Mouse (Mus musculus) myocyte (in vitro differentiated cells): ENCODE data around the gene Mgst2. TPM values are rescaled to one million over a fixed set of nuclear protein-coding genes. Genes with fewer than 3 reads are reported as not detected.

Experiments used
- H3K27me3 ChIP-seq: one replicate; pipeline ENCODE4 v1.6.1; 2011; ENCODE audit not compliant: control insufficient read depth, insufficient read depth, insufficient read length
- H3K36me3 ChIP-seq: one replicate; pipeline ENCODE4 v1.6.1; 2011; ENCODE audit not compliant: control insufficient read depth, insufficient read depth
- H3K4me2 ChIP-seq: one replicate; pipeline ENCODE4 v1.6.1; 2011; ENCODE audit warnings: low read depth, control low read depth
- H3K4me3 ChIP-seq: one replicate; pipeline ENCODE4 v1.5.1; 2011; ENCODE audit warnings: mild to moderate bottlenecking, control low read depth, moderate library complexity
- H3K79me2 ChIP-seq: one replicate; pipeline ENCODE4 v1.6.1; 2011; ENCODE audit not compliant: control insufficient read depth, insufficient read depth
- H3ac ChIP-seq: one replicate; pipeline ENCODE4 v1.6.1; 2011; ENCODE audit not compliant: control insufficient read depth, insufficient read length
- CEBPB ChIP-seq: IDR thresholded peaks from 2 replicates; pipeline ENCODE4 v1.6.1; 2011; ENCODE audit warnings: mild to moderate bottlenecking, moderate library complexity; ENCODE audit not compliant: poor library complexity, insufficient read depth, severe bottlenecking
- E2F4 ChIP-seq: IDR thresholded peaks from one replicate; pipeline ENCODE4 v1.6.1; 2011; ENCODE audit warnings: mild to moderate bottlenecking, control low read depth, moderate library complexity; ENCODE audit not compliant: insufficient read depth
- MAX ChIP-seq: IDR thresholded peaks from one replicate; pipeline ENCODE4 v1.6.1; 2011; ENCODE audit warnings: low read depth, mild to moderate bottlenecking, control low read depth
- MYOD1 ChIP-seq, 3 experiments: IDR thresholded peaks; one replicate each; pipeline ENCODE4 v1.6.1; 2011; ENCODE audit warnings: control low read depth in 2 of 3, low read depth in 2 of 3, mild to moderate bottlenecking in 2 of 3, moderate library complexity in 1 of 3; ENCODE audit not compliant: insufficient read length in 2 of 3, control insufficient read depth in 1 of 3
- MYOG ChIP-seq, 3 experiments: IDR thresholded peaks; one replicate each; pipeline ENCODE4 v1.6.1; 2011; ENCODE audit warnings: control low read depth in 2 of 3, low read depth in 2 of 3, mild to moderate bottlenecking in 2 of 3; ENCODE audit not compliant: insufficient read length in 2 of 3, control insufficient read depth in 1 of 3, insufficient read depth in 1 of 3
- POLR2A ChIP-seq: IDR thresholded peaks from one replicate; pipeline ENCODE4 v1.6.1; 2011; ENCODE audit warnings: low read depth, mild to moderate bottlenecking, control low read depth, moderate library complexity; ENCODE audit not compliant: insufficient read length
- POLR2AphosphoS2 ChIP-seq: IDR thresholded peaks from one replicate; pipeline ENCODE4 v1.6.1; 2011; ENCODE audit warnings: low read depth, control low read depth; ENCODE audit not compliant: insufficient read length
- REST ChIP-seq: IDR thresholded peaks from one replicate; pipeline ENCODE4 v1.6.1; 2011; ENCODE audit warnings: mild to moderate bottlenecking, control low read depth, moderate library complexity; ENCODE audit not compliant: insufficient read depth, insufficient read length
- SRF ChIP-seq: IDR thresholded peaks from one replicate; pipeline ENCODE4 v1.6.1; 2011; ENCODE audit warnings: low read depth; ENCODE audit not compliant: control insufficient read depth, insufficient read length
- TCF12 ChIP-seq: IDR thresholded peaks from one replicate; pipeline ENCODE4 v1.6.1; 2011; ENCODE audit warnings: mild to moderate bottlenecking, control low read depth; ENCODE audit not compliant: poor library complexity, insufficient read depth, severe bottlenecking
- TCF3 ChIP-seq: IDR thresholded peaks from one replicate; pipeline ENCODE4 v1.6.1; 2011; ENCODE audit warnings: low read depth, control low read depth; ENCODE audit not compliant: insufficient read length
- USF1 ChIP-seq: IDR thresholded peaks from one replicate; pipeline ENCODE4 v1.6.1; 2011; ENCODE audit warnings: low read depth, mild to moderate bottlenecking, control low read depth, moderate library complexity
- polyA plus RNA-seq: library from polyadenylated mRNA; unstranded; fragments of >200 nt; fragmentation: generic; extraction: Trizol; gene quantifications from one replicate; pipeline ENCODE4 v1.2.1, GENCODE M21; 2012; ENCODE audit warnings: missing spikeins

Mgst2 gene
- polyA plus RNA-seq, 1 experiment = 3.0 TPM

- TF ChIP-seq MAX (no peak), MYOD1 (IDR thresholded peaks at IDR 0.05; ENCODE audit: control insufficient read depth in 1 of 3, insufficient read length in 2 of 3, low read depth in 2 of 3) (no peak), CEBPB (no peak), MYOG (IDR thresholded peaks at IDR 0.05; ENCODE audit: control insufficient read depth in 1 of 3, insufficient read depth in 1 of 3, insufficient read length in 2 of 3, low read depth in 2 of 3) (no peak), TCF3 (no peak), POLR2A (no peak), USF1 (no peak), POLR2AphosphoS2 (no peak), TCF12 (no peak), SRF (no peak), REST (no peak), E2F4 (no peak)
- H3K36me3 ChIP-seq = no peaks in the 10 kb centered on the region
- H3K4me2 ChIP-seq = no peak overlapping the region
- no peak overlapping the region for H3ac ChIP-seq
- H3K4me3 ChIP-seq = no peak overlapping the region
- H3K79me2 ChIP-seq = no peaks in the 10 kb centered on the region
- H3K27me3 ChIP-seq = no peaks in the 10 kb centered on the region
Observed at GRCm38 (mm10) chr3:51727487-51727886, 67.3 kb downstream of the Mgst2 start.

- Histone ChIP-seq H3K27me3 (no peaks in the 10 kb centered on the region), H3K79me2 (no peaks in the 10 kb centered on the region), H3K36me3 (no peaks in the 10 kb centered on the region), H3K4me3 (no peak overlapping the region), H3ac (no peak overlapping the region), H3K4me2 (no peak overlapping the region)
- no peak for TF ChIP-seq CEBPB
- no peak for TF ChIP-seq MYOD1 (IDR thresholded peaks at IDR 0.05; ENCODE audit: control insufficient read depth in 1 of 3, insufficient read length in 2 of 3, low read depth in 2 of 3)
- no peak for TF ChIP-seq POLR2A
- TF ChIP-seq TCF12 = no peak
- no peak for TF ChIP-seq POLR2AphosphoS2
- TF ChIP-seq REST = no peak
- TF ChIP-seq MAX = no peak
- no peak for TF ChIP-seq E2F4
- TF ChIP-seq SRF = no peak
- TF ChIP-seq TCF3 = no peak
- no peak for TF ChIP-seq MYOG (IDR thresholded peaks at IDR 0.05; ENCODE audit: control insufficient read depth in 1 of 3, insufficient read depth in 1 of 3, insufficient read length in 2 of 3, low read depth in 2 of 3)
- TF ChIP-seq USF1 = no peak
Observed at GRCm38 (mm10) chr3:51727968-51728367, 67.8 kb downstream of the Mgst2 start.

GRCm38 (mm10) chr3:51728456-51728855 is 68.3 kb downstream of the Mgst2 start:
- no peak overlapping the region for H3ac ChIP-seq
- no peaks in the 10 kb centered on the region for H3K36me3 ChIP-seq
- no peak overlapping the region for H3K4me2 ChIP-seq

GRCm38 (mm10) chr3:51729109-51729918 is 69.2 kb downstream of the Mgst2 start:
- no peak for TF ChIP-seq TCF12
- Histone ChIP-seq H3K4me3 (no peak overlapping the region), H3ac (no peak overlapping the region), H3K27me3 (no peaks in the 10 kb centered on the region), H3K4me2 (no peak overlapping the region), H3K36me3 (no peaks in the 10 kb centered on the region), H3K79me2 (no peaks in the 10 kb centered on the region)

More at GRCm38 (mm10) chr3:51728456-51728855, 68.3 kb downstream of the Mgst2 start:
- Histone ChIP-seq H3K27me3 (no peaks in the 10 kb centered on the region), H3K79me2 (no peaks in the 10 kb centered on the region), H3K4me3 (no peak overlapping the region)
- TF ChIP-seq MAX (no peak), TCF12 (no peak), MYOD1 (IDR thresholded peaks at IDR 0.05; ENCODE audit: control insufficient read depth in 1 of 3, insufficient read length in 2 of 3, low read depth in 2 of 3) (no peak), POLR2AphosphoS2 (no peak), USF1 (no peak), E2F4 (no peak), TCF3 (no peak), REST (no peak), CEBPB (no peak), SRF (no peak), POLR2A (no peak), MYOG (IDR thresholded peaks at IDR 0.05; ENCODE audit: control insufficient read depth in 1 of 3, insufficient read depth in 1 of 3, insufficient read length in 2 of 3, low read depth in 2 of 3) (no peak)

- H3K79me2 ChIP-seq = no peaks in the 10 kb centered on the region
- TF ChIP-seq MYOD1 (IDR thresholded peaks at IDR 0.05; ENCODE audit: control insufficient read depth in 1 of 3, insufficient read length in 2 of 3, low read depth in 2 of 3) (no peak), POLR2A (no peak), POLR2AphosphoS2 (no peak), USF1 (no peak), E2F4 (no peak), REST (no peak), MYOG (IDR thresholded peaks at IDR 0.05; ENCODE audit: control insufficient read depth in 1 of 3, insufficient read depth in 1 of 3, insufficient read length in 2 of 3, low read depth in 2 of 3) (no peak)
Observed at GRCm38 (mm10) chr3:51730662-51731061, 70.5 kb downstream of the Mgst2 start.

More at GRCm38 (mm10) chr3:51730662-51731061, 70.5 kb downstream of the Mgst2 start:
- no peaks in the 10 kb centered on the region for H3K27me3 ChIP-seq
- H3K4me2 ChIP-seq = no peak overlapping the region
- H3K4me3 ChIP-seq = no peak overlapping the region
- H3K36me3 ChIP-seq = no peaks in the 10 kb centered on the region
- no peak overlapping the region for H3ac ChIP-seq
